Mouse (Mus musculus) MEL (cell line): Measurements from ENCODE around the gene Dock9.

ENCODE experiments used
- CHD2 ChIP-seq: IDR thresholded peaks from 2 replicates; pipeline ENCODE4 v1.6.1; 2011; ENCODE audit warnings: low read length, improper control_type of control experiment
- CTCF ChIP-seq, 3 experiments: IDR thresholded peaks in 2 of 3; conservative IDR thresholded peaks in 1 of 3; 2 replicates each; pipeline ENCODE4 v1.5.1; 2011 to 2012; ENCODE audit warnings: low read length in 3 of 3, low read depth in 2 of 3, mild to moderate bottlenecking in 2 of 3, improper control_type of control experiment in 1 of 3, inconsistent platforms in 1 of 3, mixed read lengths in 1 of 3, moderate library complexity in 1 of 3; ENCODE audit not compliant: control insufficient read depth in 1 of 3, insufficient read depth in 1 of 3, poor library complexity in 1 of 3, severe bottlenecking in 1 of 3
- EP300 ChIP-seq, 2 experiments: IDR thresholded peaks; 2 replicates each; pipeline ENCODE4 v1.6.1; 2011; ENCODE audit warnings: improper control_type of control experiment in 2 of 2, low read length in 2 of 2, low read depth in 1 of 2, mild to moderate bottlenecking in 1 of 2
- RAD21 ChIP-seq: IDR thresholded peaks from 2 replicates; pipeline ENCODE4 v1.6.1; 2011; ENCODE audit warnings: mild to moderate bottlenecking, low read depth, low read length, improper control_type of control experiment

- TF ChIP-seq RAD21, result no peak
- TF ChIP-seq CTCF (IDR thresholded peaks at IDR 0.05 in 2 of 3, conservative IDR thresholded peaks at IDR 0.05 in 1 of 3; ENCODE audit: control insufficient read depth in 1 of 3, insufficient read depth in 1 of 3, low read depth in 2 of 3, low read length in 3 of 3, poor library complexity in 1 of 3, severe bottlenecking in 1 of 3), result no peak
- TF ChIP-seq CHD2, result no peak
- TF ChIP-seq EP300 (IDR thresholded peaks at IDR 0.05; ENCODE audit: low read depth in 1 of 2, low read length in 2 of 2), result no peak
These were observed 189.1 kb downstream of the Dock9 start for GRCm38 (mm10) chr14:121608522-121608921.
